Mouse (Mus musculus) E14TG2a.4 (cell line): Measurements from ENCODE around the gene Adgrl2.

ENCODE experiments used
- CTCF ChIP-seq: conservative IDR thresholded peaks from 2 replicates; pipeline ENCODE4 v1.5.1; 2014; ENCODE audit warnings: low read length
- NANOG ChIP-seq: IDR thresholded peaks from 2 replicates; pipeline ENCODE4 v1.6.1; 2014; ENCODE audit warnings: borderline replicate concordance, low read length, mixed read lengths
- POU5F1 ChIP-seq: IDR thresholded peaks from 2 replicates; pipeline ENCODE4 v1.6.1; 2014; ENCODE audit warnings: low read length, borderline replicate concordance

- no peak for TF ChIP-seq CTCF
- TF ChIP-seq NANOG: no peak
- no peak for TF ChIP-seq POU5F1
Observed at GRCm38 (mm10) chr3:148886956-148887355, 103.4 kb downstream of the Adgrl2 start.
